Mouse (Mus musculus): ENCODE measurements around the gene Actn4. TPM values are rescaled to one million over a fixed set of nuclear protein-coding genes. Genes with fewer than 3 reads are reported as not detected.

Actn4 gene
- polyA plus RNA-seq, 1 experiment: 156 TPM

GRCm38 (mm10) chr7:28863540-28863939 is 98.6 kb downstream of the Actn4 start, which contains the start of gene Lgals7:
TSS of gene Lgals7 (plus strand) at chr7:28863853.
- Histone ChIP-seq H3K4me1 (ENCODE audit: control insufficient read depth, insufficient read depth, insufficient read length) (peaks cover 15% of the 10 kb centered on the region; the same call in 1 of the 2 replicates), H3K36me3 (ENCODE audit: control insufficient read depth, insufficient read depth, low read length) (no peaks in the 10 kb centered on the region), H3K27ac (ENCODE audit: insufficient read depth, low read length) (no peak within 1 kb of the TSS), H3K27me3 (ENCODE audit: control insufficient read depth, insufficient read depth, low read length) (no peaks in the 10 kb centered on the region), H3K4me3 (ENCODE audit: extremely low read depth, insufficient read depth, insufficient read length) (no peak within 1 kb of the TSS)
- no peak for DNase-seq (ENCODE audit: low read depth in 1 of 2, low spot score in 2 of 2)
- WGBS: 79% methylated on average over 6 of the region's 6 CpGs
- no peak for TF ChIP-seq POLR2A (IDR thresholded peaks at IDR 0.05; ENCODE audit: low read depth, low read length)
- no peak for TF ChIP-seq CTCF (IDR thresholded peaks at IDR 0.05; ENCODE audit: extremely low read depth, insufficient read depth, insufficient read length, insufficient replicate concordance)

GRCm38 (mm10) chr7:28862817-28863499 is 99.2 kb downstream of the Actn4 start:
- Histone ChIP-seq H3K27ac (ENCODE audit: insufficient read depth, low read length) (no peak overlapping the region), H3K36me3 (ENCODE audit: control insufficient read depth, insufficient read depth, low read length) (no peaks in the 10 kb centered on the region), H3K4me1 (ENCODE audit: control insufficient read depth, insufficient read depth, insufficient read length) (peaks cover 15% of the 10 kb centered on the region; the same call in 1 of the 2 replicates), H3K4me3 (ENCODE audit: extremely low read depth, insufficient read depth, insufficient read length) (no peak overlapping the region), H3K27me3 (ENCODE audit: control insufficient read depth, insufficient read depth, low read length) (no peaks in the 10 kb centered on the region)
- 87% methylated on average over 15 of the region's 15 CpGs for WGBS
- DNase-seq (ENCODE audit: low read depth in 1 of 2, low spot score in 2 of 2): no peak
- TF ChIP-seq CTCF (IDR thresholded peaks at IDR 0.05; ENCODE audit: extremely low read depth, insufficient read depth, insufficient read length, insufficient replicate concordance): no peak
- no peak for TF ChIP-seq POLR2A (IDR thresholded peaks at IDR 0.05; ENCODE audit: low read depth, low read length)

GRCm38 (mm10) chr7:28860898-28861297 is 101.2 kb downstream of the Actn4 start:
- no peak for DNase-seq (ENCODE audit: low read depth in 1 of 2, low spot score in 2 of 2)
- TF ChIP-seq CTCF (IDR thresholded peaks at IDR 0.05; ENCODE audit: extremely low read depth, insufficient read depth, insufficient read length, insufficient replicate concordance) (no peak), POLR2A (IDR thresholded peaks at IDR 0.05; ENCODE audit: low read depth, low read length) (no peak)
- Histone ChIP-seq H3K4me1 (ENCODE audit: control insufficient read depth, insufficient read depth, insufficient read length) (peaks cover 2% of the 10 kb centered on the region; the same call in 1 of the 2 replicates), H3K27me3 (ENCODE audit: control insufficient read depth, insufficient read depth, low read length) (no peaks in the 10 kb centered on the region), H3K36me3 (ENCODE audit: control insufficient read depth, insufficient read depth, low read length) (no peaks in the 10 kb centered on the region), H3K27ac (ENCODE audit: insufficient read depth, low read length) (no peak overlapping the region), H3K4me3 (ENCODE audit: extremely low read depth, insufficient read depth, insufficient read length) (no peak overlapping the region)
- 93% methylated on average over 6 of the region's 6 CpGs for WGBS

- no peaks in the 10 kb centered on the region for H3K4me1 ChIP-seq (ENCODE audit: control insufficient read depth, insufficient read depth, insufficient read length)
- no peak overlapping the region for H3K4me3 ChIP-seq (ENCODE audit: extremely low read depth, insufficient read depth, insufficient read length)
- DNase-seq (ENCODE audit: low read depth in 1 of 2, low spot score in 2 of 2): no peak
- no peak overlapping the region for H3K27ac ChIP-seq (ENCODE audit: insufficient read depth, low read length)
- TF ChIP-seq POLR2A (IDR thresholded peaks at IDR 0.05; ENCODE audit: low read depth, low read length) (no peak), CTCF (IDR thresholded peaks at IDR 0.05; ENCODE audit: extremely low read depth, insufficient read depth, insufficient read length, insufficient replicate concordance) (no peak)
- 96% methylated on average over 2 of the region's 2 CpGs for WGBS
- no peaks in the 10 kb centered on the region for H3K36me3 ChIP-seq (ENCODE audit: control insufficient read depth, insufficient read depth, low read length)
- H3K27me3 ChIP-seq (ENCODE audit: control insufficient read depth, insufficient read depth, low read length): no peaks in the 10 kb centered on the region
Observed at GRCm38 (mm10) chr7:28859953-28860352, 102.2 kb downstream of the Actn4 start.

GRCm38 (mm10) chr7:28850642-28851041 is 111.5 kb downstream of the Actn4 start:
- H3K27ac ChIP-seq (ENCODE audit: insufficient read depth, low read length): no peak overlapping the region
- no peaks in the 10 kb centered on the region for H3K4me1 ChIP-seq (ENCODE audit: control insufficient read depth, insufficient read depth, insufficient read length)
- no peak for DNase-seq (ENCODE audit: low read depth in 1 of 2, low spot score in 2 of 2)
- H3K27me3 ChIP-seq (ENCODE audit: control insufficient read depth, insufficient read depth, low read length): no peaks in the 10 kb centered on the region
- H3K4me3 ChIP-seq (ENCODE audit: extremely low read depth, insufficient read depth, insufficient read length): no peak overlapping the region
- no peaks in the 10 kb centered on the region for H3K36me3 ChIP-seq (ENCODE audit: control insufficient read depth, insufficient read depth, low read length)
- TF ChIP-seq POLR2A (IDR thresholded peaks at IDR 0.05; ENCODE audit: low read depth, low read length) (no peak), CTCF (IDR thresholded peaks at IDR 0.05; ENCODE audit: extremely low read depth, insufficient read depth, insufficient read length, insufficient replicate concordance) (no peak)
- WGBS: 78% methylated on average over 4 of the region's 4 CpGs

GRCm38 (mm10) chr7:28849700-28850236 is 112.4 kb downstream of the Actn4 start:
- Histone ChIP-seq H3K36me3 (ENCODE audit: control insufficient read depth, insufficient read depth, low read length) (no peaks in the 10 kb centered on the region), H3K4me3 (ENCODE audit: extremely low read depth, insufficient read depth, insufficient read length) (no peak overlapping the region), H3K27me3 (ENCODE audit: control insufficient read depth, insufficient read depth, low read length) (no peaks in the 10 kb centered on the region), H3K4me1 (ENCODE audit: control insufficient read depth, insufficient read depth, insufficient read length) (no peaks in the 10 kb centered on the region), H3K27ac (ENCODE audit: insufficient read depth, low read length) (no peak overlapping the region)
- 52% methylated on average over 1 of the region's 1 CpGs for WGBS
- TF ChIP-seq CTCF (IDR thresholded peaks at IDR 0.05; ENCODE audit: extremely low read depth, insufficient read depth, insufficient read length, insufficient replicate concordance): no peak
- no peak for TF ChIP-seq POLR2A (IDR thresholded peaks at IDR 0.05; ENCODE audit: low read depth, low read length)
- no peak for DNase-seq (ENCODE audit: low read depth in 1 of 2, low spot score in 2 of 2)

- TF ChIP-seq CTCF (IDR thresholded peaks at IDR 0.05; ENCODE audit: extremely low read depth, insufficient read depth, insufficient read length, insufficient replicate concordance): no peak
- no peak overlapping the region for H3K4me3 ChIP-seq (ENCODE audit: extremely low read depth, insufficient read depth, insufficient read length)
- WGBS: 89% methylated on average over 1 of the region's 1 CpGs
- no peak overlapping the region for H3K27ac ChIP-seq (ENCODE audit: insufficient read depth, low read length)
- H3K27me3 ChIP-seq (ENCODE audit: control insufficient read depth, insufficient read depth, low read length): no peaks in the 10 kb centered on the region
- DNase-seq (ENCODE audit: low read depth in 1 of 2, low spot score in 2 of 2): no peak
- no peaks in the 10 kb centered on the region for H3K36me3 ChIP-seq (ENCODE audit: control insufficient read depth, insufficient read depth, low read length)
- H3K4me1 ChIP-seq (ENCODE audit: control insufficient read depth, insufficient read depth, insufficient read length): no peaks in the 10 kb centered on the region
Observed at GRCm38 (mm10) chr7:28847273-28847672, 114.9 kb downstream of the Actn4 start.

Other genes starting within 250 kb of the Actn4 start
- 5.9 and 7.6 TPM in 2 replicates for gene Fbxo17, start 245.5 kb downstream of the Actn4 start, polyA plus RNA-seq (2012; rRNA removed)
- gene Mrps12, start 220.5 kb downstream of the Actn4 start, polyA plus RNA-seq (2012; rRNA removed): 34.5 and 41.9 TPM in 2 replicates
- gene Sars2, start 220.3 kb downstream of the Actn4 start, polyA plus RNA-seq (2012; rRNA removed): 21.5 and 28.8 TPM in 2 replicates
- gene Ccer2, start 206.2 kb downstream of the Actn4 start, polyA plus RNA-seq (2012; rRNA removed): not detected in 2 replicates
- 48.4 and 53.3 TPM in 2 replicates for gene Sirt2, start 195.6 kb downstream of the Actn4 start, polyA plus RNA-seq (2012; rRNA removed)
- gene Nfkbib, start 194.8 kb downstream of the Actn4 start, polyA plus RNA-seq (2012; rRNA removed): 51.1 and 67.9 TPM in 2 replicates
- 35.4 and 36.4 TPM in 2 replicates for gene Rinl, start 173.4 kb downstream of the Actn4 start, polyA plus RNA-seq (2012; rRNA removed)
- 189 and 209 TPM in 2 replicates for gene Hnrnpl, start 153.8 kb downstream of the Actn4 start, polyA plus RNA-seq (2012; rRNA removed)
- gene Ech1, start 137.1 kb downstream of the Actn4 start, polyA plus RNA-seq (2012; rRNA removed): 101 and 108 TPM in 2 replicates
- gene Lgals4, start 128.5 kb downstream of the Actn4 start, polyA plus RNA-seq (2012; rRNA removed): 11.6 and 13.3 TPM in 2 replicates
- 0.34 and 0.48 TPM in 2 replicates for gene Lgals7, start 98.5 kb downstream of the Actn4 start, polyA plus RNA-seq (2012; rRNA removed)
- gene Capn12, start 80.9 kb downstream of the Actn4 start, polyA plus RNA-seq (2012; rRNA removed): 0.13 and 0.14 TPM in 2 replicates
- gene Eif3k, start 19.5 kb upstream of the Actn4 start, polyA plus RNA-seq (2012; rRNA removed): 218 and 234 TPM in 2 replicates
- 174 and 236 TPM in 2 replicates for gene Map4k1, start 19.7 kb upstream of the Actn4 start, polyA plus RNA-seq (2012; rRNA removed)
- gene Ryr1, start 162.8 kb upstream of the Actn4 start, polyA plus RNA-seq (2012; rRNA removed): 0.27 TPM in 2 replicates
- 16.4 and 22.5 TPM in 2 replicates for gene Rasgrp4, start 172.5 kb upstream of the Actn4 start, polyA plus RNA-seq (2012; rRNA removed)
- 40.3 and 44.4 TPM in 2 replicates for gene Fam98c, start 193.9 kb upstream of the Actn4 start, polyA plus RNA-seq (2012; rRNA removed)
- 0.52 and 0.84 TPM in 2 replicates for gene Ggn, start 207.9 kb upstream of the Actn4 start, polyA plus RNA-seq (2012; rRNA removed)
- 1.4 and 1.6 TPM in 2 replicates for gene Spred3, start 208.1 kb upstream of the Actn4 start, polyA plus RNA-seq (2012; rRNA removed)
- gene Psmd8, start 218.4 kb upstream of the Actn4 start, polyA plus RNA-seq (2012; rRNA removed): 82.0 and 91.1 TPM in 2 replicates